Mouse (Mus musculus) embryo, embryonic 11.5 days (tissue): Measurements from ENCODE around the gene Agbl3.

ENCODE experiments used
- DNase-seq: peaks from one replicate; pipeline ENCODE4 v3.0.0-alpha.2; 2012; ENCODE audit warnings: low read depth, low spot score

The Agbl3 gene

DNA sequence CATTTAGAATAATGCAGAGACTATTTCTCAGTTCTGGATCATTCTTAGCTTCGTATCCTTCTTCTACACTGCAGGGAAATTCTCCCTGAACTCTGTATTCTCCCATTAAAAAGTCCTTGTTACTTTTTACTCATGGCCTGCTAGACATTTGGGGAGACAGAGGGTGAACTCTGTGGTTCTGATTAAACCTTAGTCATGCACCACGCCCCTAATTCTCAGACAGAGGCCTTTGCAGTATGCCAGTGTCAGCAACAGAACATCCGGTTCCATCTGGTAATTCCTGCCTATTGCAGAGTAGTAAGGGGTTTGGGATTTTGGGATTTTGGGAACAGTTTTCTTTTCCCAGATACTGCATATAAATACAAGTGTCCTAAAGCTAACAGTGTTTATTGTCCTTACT lies 16.6 kb downstream of the Agbl3 start:
- DNase-seq, result no peak

DNA sequence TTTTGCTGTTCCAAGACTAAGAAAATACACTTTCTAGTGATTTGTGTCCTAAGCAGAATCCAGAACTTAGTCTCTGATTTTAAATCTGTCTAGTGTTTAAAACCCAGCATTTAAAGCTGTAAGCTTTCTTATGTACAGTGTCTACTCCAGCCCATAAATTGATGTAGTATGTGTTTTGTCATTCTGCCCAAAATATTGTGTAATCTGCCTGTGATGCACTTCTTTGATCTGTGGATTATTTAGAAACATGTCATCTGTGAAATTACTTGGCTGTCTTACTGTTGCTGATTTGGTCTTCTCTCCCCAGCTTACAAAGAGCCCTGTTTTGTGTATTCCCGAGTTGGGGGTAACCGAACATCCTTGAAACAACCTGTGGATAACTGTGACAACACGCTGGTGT lies 17.7 kb downstream of the Agbl3 start:
- DNase-seq, result no peak

DNA sequence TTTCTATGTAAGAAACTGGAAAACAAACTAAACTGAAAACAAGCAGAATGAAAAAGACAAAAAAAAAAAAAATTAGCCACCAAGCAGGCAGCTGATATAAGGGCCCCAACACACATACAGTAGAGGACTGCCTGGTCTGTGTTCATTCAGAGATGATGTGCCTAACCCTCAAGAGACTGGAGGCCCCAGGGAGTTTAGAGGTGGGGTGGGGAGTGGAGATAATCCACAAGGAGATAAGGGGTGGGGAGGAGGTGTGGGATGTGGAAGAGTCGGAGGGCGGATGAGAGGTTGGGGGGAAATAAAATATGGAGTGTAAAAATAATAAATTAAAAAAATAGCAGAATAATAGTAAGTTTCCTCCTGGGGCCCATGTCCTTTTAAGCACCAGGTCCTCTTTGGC lies 25.4 kb downstream of the Agbl3 start:
- no peak for DNase-seq

GRCm38 (mm10) chr6:34810651-34811050 lies 30.4 kb downstream of the Agbl3 start:
- no peak for DNase-seq

DNA sequence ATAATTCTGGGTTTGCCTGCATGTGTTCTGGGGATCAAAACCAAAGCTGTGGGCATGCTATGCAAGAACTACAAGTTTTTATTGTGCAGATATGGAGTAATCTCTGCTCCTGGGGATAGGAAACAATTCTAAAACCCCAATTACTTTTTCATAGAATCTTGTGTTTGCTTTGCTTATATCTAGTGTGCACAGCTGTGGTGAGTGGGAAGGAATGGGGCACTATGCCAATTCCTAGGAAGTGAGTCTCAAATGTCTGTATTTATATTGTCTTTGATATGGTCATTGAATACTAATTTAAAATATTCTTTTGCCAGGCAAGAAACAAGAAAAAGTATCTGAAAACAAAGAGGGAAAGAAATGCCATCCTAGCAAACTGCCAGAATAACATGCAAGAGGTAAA lies 44.2 kb downstream of the Agbl3 start:
- no peak for DNase-seq

DNA sequence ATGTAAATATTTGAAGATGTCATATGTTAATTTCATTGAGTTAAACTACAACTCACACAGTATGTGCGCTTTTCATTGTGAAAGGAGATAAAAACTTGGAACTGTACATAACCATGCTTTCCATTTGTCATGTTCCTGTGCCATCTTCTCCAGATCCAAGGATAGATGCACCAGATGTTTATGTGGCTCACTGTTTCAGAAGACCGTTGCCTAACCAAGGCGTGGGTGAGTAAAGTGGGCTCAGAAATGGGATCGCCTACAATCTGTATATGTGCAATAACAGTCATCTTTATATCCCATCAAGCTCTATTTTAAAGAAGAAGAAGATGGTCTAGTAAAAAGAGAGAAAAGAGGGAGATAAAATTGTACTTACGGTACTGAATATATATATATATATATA lies 52.1 kb downstream of the Agbl3 start:
- no peak for DNase-seq

- DNase-seq, result no peak
These were observed 81.4 kb downstream of the Agbl3 start for GRCm38 (mm10) chr6:34861546-34862053.

GRCm38 (mm10) chr6:34862381-34862780 lies 82.1 kb downstream of the Agbl3 start:
- no peak for DNase-seq

DNA sequence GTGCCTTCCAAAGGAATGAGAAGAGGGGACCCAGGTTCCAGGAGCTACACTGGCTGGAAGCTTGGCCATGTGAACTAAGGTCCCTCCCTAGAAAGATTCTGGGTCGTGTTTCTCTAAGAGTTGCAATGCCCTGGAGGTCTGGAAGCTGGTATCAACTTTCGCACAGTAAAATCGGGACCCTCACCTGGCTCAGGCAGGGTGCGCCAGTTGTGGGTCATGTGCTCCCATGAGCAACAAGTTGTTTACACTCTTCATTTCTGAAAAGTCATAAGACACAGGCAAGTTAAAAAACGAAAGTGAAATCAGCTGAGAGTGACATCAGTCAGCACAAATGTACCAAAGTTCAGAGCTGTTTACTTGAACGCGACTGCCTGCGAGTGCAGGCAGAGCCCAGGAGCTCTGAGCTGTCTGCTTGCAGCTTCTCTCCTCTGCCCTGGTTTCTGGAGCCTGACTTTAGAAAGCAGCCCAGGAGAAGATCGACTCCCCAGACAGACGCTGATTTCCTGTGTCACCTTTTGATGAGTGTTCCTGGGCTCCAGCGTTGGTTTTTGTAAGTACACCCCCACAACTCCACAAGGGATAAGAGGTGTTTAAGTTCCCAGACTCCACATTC lies 82.7 kb downstream of the Agbl3 start, which contains the start of gene Tmem140:
Tmem140 (plus strand) TSS at position 356 of the 613 bp plus-strand sequence.
- DNase-seq, result no peak

- DNase-seq, result no peak
These were observed 83.7 kb downstream of the Agbl3 start for GRCm38 (mm10) chr6:34863786-34864514.

DNA sequence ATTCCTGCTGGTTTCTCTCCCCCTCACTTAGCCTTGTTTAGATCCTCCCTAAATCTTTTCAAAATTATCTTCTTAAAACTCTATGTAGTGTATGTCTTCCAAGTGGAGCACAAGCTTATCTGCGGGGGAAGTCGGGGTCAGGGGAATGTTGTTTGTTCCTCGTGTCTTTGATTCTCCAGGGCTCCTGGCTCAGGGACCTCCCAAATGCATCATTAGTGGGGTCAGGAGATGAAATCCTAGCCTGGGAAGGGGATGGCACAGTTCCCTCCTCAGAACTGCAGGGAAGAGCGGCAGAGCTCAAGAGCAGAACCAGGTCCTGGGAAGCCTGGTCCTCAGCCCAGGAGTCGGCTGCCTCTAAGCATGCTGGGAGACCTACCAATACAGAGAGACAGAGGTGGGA lies 85.0 kb downstream of the Agbl3 start:
- no peak for DNase-seq

DNA sequence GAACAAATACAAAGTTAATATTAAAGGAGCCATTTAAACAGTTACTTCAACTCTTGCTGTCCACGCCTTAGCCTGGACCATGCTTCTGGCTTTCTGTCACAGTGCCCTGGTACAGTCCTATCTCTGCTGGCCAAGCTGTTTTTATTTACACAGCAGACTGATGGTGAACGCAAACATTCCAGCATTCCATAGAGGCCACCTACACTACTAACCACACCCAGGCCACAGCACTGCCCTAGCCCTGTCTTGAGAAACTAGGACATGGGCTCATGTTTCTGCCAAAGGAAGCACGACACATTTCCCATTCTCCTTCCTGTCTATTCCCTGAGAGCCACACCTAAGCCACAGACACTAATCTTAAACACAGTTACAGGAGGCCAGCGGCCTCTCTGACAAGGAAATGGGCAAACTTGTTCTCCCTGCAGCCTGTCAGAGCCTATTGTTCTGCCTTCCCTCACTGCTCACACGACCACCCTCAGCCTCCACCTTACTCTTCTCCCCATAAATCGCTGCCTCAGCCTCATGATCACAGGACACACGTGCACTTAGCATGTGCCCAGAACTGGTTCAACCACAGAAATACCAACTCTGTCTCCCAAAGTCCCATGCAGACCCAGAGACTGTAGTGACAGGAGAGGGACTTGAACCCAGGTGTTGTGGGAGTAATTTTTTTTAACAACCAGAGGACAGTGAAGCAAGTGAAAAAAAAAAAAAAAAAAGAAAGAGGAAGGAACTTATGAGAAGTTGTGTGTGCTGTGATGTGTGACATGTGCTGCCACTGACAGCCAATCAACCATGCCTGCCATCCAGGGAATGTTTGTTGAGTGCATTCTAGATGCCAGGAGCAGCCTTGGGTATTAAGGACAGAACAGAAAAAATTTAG lies 85.7 kb downstream of the Agbl3 start:
- no peak for DNase-seq

DNA sequence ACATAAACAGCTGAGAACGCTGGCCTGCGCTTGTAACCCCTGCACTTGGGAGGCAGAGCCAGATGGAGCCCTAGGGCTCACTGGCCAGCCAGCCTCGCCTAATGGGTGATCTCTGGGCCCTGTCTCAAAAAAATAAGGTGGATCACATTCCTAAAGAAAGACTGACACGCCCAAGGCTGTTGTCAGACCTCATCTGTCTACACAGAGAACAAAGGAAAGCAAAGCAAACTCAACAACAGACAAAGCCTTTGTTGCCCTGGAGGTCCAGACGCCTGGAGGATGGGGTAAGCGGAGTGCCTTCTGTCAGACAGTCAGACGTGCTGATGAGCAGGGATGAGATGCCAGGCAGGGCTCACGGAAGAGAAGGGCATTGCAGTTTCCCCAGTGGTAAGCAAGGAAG lies 86.6 kb downstream of the Agbl3 start:
- DNase-seq, result no peak

- no peak for DNase-seq
These were observed 87.2 kb downstream of the Agbl3 start for GRCm38 (mm10) chr6:34867301-34867994.

DNA sequence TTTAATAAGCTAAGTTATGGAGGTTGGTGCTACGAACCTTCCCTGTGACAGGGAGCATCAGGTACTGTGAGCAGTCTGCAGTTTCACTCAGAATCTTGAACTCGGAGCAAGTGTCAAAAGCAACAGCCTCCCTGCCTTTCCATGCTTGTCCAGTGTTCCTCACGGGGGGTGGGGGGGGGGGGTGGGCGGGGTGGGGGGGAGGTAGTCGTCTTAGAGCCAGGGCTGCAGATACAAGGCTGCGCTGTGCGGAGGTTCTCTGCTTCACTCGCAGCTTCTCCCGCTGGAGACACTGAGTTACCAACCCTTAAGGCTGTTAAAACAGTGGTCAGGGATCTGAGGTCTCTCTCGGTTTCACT lies 87.7 kb downstream of the Agbl3 start:
- DNase-seq, result no peak

DNA sequence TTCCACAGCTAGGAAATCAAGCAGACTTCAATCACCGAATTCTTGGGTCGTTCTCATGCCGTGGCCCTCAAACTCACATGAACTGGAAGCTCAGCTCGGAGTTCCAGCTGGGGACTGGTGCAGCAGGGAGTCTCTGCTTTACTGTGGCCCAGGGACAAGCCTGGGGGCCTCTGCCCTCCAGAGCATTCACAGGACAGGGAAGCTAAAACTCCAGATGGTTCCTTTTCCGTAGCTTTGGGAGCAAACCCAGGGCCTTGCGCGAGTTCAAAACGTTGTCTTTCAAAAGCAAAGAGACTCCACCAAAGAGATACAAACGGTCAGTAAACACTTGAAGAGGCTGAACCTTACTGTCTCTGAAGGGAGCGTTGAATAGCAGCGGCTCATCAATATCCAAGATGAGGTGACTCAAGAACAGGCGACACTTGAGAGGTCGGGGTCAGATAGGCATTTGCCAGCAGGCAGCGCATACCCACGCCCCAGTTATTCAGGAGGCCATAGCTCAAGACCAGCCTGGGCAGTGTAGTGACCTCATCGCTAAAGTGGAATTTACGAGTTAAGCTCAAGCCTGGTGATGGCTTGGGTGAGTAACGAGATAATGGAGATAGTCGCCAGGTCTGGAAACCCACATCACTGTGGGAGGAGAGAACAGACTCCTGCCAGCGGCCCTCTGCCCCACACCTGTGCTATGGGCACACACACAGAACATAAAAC lies 88.4 kb downstream of the Agbl3 start:
- DNase-seq, result no peak

DNA sequence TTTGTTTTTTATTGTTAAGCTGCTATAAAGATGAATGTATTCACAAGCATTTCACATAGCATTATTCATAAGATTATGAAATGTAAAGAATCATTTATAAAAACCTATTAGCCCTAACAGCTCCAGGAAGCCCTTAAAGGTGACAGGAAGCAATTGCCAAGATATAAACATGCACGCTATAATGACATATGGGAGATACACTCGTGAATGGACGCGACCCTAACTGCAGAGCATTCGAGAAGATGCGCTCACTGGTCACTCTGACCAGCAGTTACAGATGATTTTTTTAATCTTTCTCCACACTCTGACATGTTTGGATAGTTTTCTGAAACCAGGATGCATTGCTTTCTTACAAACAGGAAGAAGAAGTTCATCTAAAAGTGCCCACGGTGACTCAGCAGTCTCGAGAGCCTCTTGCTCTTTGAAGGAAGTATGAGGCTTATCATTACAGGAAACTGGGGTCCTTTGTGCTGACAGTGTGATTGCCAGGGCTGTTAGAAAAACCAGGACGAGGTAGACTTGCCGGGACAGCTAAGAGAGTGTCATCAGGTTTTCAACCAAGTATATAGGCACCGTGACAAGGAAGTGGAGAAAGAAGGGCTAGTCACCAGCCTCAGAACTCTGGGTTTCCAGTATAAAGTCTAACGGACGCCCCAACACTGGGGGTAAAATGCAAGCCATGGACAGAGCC lies 89.1 kb downstream of the Agbl3 start:
- DNase-seq, result no peak

GRCm38 (mm10) chr6:34870136-34870535 lies 89.9 kb downstream of the Agbl3 start:
- DNase-seq, result no peak

- DNase-seq, result no peak
These were observed 90.5 kb downstream of the Agbl3 start for GRCm38 (mm10) chr6:34870724-34871123.

DNA sequence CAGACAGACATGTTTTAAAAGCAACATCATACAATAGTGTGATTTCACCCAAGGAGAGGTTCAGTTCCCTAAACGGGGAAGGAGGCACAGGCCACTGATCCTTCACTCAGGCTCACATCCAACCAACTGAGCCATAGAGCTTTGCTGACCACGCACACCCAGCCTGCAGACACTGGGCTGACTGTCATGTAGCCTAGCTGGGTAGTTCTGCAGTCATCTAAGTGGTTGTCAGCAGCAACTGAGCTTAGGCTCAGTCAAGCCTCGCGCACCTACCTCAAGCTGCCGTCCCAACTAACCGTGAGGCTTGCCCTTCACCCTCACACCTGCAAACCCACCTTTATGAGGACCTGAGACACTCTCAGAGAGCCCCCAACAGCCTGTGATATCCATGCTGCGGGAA lies 91.7 kb downstream of the Agbl3 start:
- DNase-seq, result no peak

DNA sequence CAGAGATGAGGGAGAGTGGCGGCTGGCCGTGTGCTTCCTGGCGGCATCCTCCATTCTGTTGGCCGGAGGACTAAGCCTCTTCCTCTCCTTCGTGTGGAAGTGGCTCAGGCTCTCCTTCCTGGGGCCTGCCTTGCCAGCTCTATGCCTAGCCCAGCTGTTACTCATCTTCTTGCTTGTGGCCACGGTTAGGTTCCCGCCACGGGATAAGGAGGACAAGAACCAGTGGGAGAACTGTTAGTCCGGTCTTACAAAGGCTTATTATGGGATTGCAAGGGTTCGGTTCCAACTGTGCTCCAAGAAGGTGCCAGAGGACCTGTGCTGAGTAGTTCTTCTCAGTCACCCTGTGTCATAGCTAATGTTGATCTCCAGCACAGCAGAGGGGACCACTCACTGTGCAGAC lies 92.6 kb downstream of the Agbl3 start:
- DNase-seq, result no peak
